Mouse (Mus musculus): ENCODE measurements at regions not wholly inside any gene's neighbourhood (a gene's known extent, or its start where the extent isn't known, plus 50 kb on each side); places are given as distances from the start of the nearest gene placed in this dataset.
A peak's percentile ranks its signal among the peaks of the same experiment; 100 is the strongest.

DNA sequence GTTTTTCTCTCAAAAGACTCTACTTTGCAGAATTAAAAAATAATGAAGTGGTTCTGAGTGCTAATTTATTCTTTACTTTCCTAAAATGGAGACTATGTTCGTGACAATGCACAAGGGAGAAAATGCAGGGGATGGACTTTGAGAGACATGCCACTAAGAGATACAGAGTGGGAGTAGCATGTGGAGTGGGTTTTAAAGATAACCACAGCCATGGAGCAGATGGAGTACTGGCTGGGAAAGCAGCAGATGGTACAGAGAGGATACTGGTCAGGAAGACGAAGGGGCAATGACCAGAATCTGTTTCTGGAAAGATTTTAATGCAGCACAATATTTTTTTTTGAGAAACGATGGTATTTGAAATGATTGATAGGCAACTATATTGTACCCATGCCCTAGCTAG, 416.7 kb downstream of the Chl1 start:
- Histone ChIP-seq H3K4me1 (no peaks in the 10 kb centered on the region), H3K4me2 (replicated peaks) (no peak overlapping the region), H3K9ac (no peak overlapping the region), H3K36me3 (no peaks in the 10 kb centered on the region), H3K27me3 (replicated peaks) (no peaks in the 10 kb centered on the region), H3K27ac (no peak overlapping the region), H3K4me3 (no peak overlapping the region), H3K9me3 (no peaks in the 10 kb centered on the region)
- WGBS, result 78% methylated on average over 3 of the region's 3 CpGs
- no peak for ATAC-seq (ENCODE audit: low FRiP score, low read depth)

DNA sequence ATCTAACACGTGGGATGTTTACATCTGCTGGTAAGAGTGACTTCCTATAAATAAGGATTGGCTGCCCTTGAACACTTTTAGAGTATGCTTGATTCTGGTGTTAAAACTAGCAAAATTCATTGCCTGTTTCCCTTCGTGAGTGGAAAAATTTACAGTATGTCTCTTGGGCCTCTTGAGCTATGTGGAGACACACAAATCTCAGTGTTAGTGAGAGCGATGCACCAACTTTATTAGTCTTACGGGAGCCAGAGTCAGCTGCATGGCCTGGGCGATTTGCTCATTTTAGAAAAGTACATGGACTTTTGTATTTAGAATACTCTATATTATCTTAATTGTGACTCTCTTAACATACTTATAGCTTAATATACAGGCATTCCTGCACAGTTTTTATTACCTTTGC, 430.0 kb downstream of the Chl1 start:
- no peak for ATAC-seq (ENCODE audit: low FRiP score, low read depth)
- WGBS, result 81% methylated on average over 5 of the region's 5 CpGs

DNA sequence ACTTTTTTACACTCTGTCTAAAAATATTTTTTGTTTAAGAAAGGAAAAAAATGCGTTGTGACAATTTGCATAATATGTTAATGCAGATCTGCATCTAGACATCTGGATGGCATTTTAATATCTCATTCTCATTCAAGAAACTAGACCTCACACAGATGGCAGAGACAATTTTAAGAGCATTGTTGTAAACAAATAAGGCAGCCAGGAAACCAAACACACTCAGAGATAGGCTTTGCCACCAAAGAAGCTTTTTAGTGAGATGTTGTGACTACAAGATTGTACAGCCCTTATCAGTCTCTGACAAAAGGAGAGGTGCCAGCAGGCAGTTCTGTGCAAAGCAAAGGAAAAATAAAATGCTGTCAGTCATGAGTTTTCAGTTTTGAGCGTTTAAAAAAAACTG, 434.0 kb downstream of the Chl1 start:
- Histone ChIP-seq H3K4me1 (no peaks in the 10 kb centered on the region), H3K27me3 (replicated peaks) (no peaks in the 10 kb centered on the region), H3K9me3 (no peaks in the 10 kb centered on the region), H3K4me3 (no peak overlapping the region), H3K27ac (no peak overlapping the region), H3K4me2 (replicated peaks) (no peak overlapping the region), H3K36me3 (no peaks in the 10 kb centered on the region), H3K9ac (no peak overlapping the region)
- WGBS, result 80% methylated on average over 2 of the region's 2 CpGs
- no peak for ATAC-seq (ENCODE audit: low FRiP score, low read depth)

More for the DNA sequence above, 430.0 kb downstream of the Chl1 start:
- Histone ChIP-seq H3K4me3 (no peak overlapping the region), H3K27ac (no peak overlapping the region), H3K27me3 (replicated peaks) (no peaks in the 10 kb centered on the region), H3K4me1 (no peaks in the 10 kb centered on the region), H3K9me3 (no peaks in the 10 kb centered on the region), H3K9ac (no peak overlapping the region), H3K4me2 (replicated peaks) (no peak overlapping the region), H3K36me3 (no peaks in the 10 kb centered on the region)

DNA sequence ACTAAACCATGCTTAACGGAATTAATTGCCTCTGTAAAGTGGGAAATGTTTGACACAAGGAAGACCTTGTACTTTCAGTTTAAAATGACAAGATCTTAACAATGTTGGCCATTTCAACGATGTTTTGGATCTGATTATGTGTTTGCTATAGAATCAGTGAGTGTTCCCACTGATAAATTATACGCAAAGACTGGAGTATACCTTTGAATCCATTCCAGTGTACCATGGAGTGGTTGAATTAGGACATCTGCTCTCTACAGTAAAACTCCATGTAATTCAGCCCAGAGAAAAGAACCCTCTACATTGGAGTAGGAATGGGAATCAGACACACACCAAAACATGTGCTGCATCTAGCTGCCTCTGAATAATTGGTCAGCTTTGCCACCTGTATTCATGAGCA, 437.1 kb downstream of the Chl1 start:
- Histone ChIP-seq H3K27ac (no peak overlapping the region), H3K27me3 (replicated peaks) (no peaks in the 10 kb centered on the region), H3K4me2 (replicated peaks) (no peak overlapping the region), H3K4me1 (no peaks in the 10 kb centered on the region), H3K4me3 (no peak overlapping the region), H3K9ac (no peak overlapping the region), H3K9me3 (no peaks in the 10 kb centered on the region), H3K36me3 (no peaks in the 10 kb centered on the region)
- ATAC-seq (ENCODE audit: low FRiP score, low read depth), result no peak
- 84% methylated on average over 3 of the region's 3 CpGs for WGBS

DNA sequence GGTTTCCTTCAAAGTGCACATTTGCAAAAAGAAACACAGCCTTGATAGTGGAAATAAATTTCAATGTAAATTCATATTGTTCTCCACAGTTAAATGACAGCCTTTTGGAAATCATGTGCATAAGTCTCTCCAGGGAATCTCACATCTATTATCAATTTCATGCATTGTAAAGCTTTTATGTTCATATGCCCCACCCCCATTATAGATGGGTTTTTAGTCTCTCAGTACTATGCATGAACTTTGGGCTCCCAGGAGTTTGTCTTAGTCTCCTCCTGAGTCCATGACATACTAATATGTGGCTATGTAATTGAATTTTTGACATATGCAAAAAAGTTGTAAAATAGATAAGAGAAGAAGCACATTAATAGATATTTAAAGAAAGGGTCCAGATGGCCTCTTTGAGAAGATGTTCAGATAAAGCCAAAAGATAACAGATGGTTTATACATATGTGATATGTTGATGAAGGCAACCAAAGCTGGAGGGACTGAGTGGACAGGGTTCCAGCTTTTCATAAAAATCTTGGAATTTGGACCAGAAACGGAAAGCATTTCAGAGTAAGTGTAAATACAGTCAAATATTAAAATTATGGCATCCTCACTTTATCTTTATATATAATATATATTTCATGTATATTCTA, 442.9 kb downstream of the Chl1 start:
- no peak overlapping the region for H3K9ac ChIP-seq
- WGBS, result 58% methylated on average over 1 of the region's 1 CpGs
- H3K36me3 ChIP-seq, result no peaks in the 10 kb centered on the region
- no peak overlapping the region for H3K27ac ChIP-seq
- H3K27me3 ChIP-seq (replicated peaks), result no peaks in the 10 kb centered on the region
- no peaks in the 10 kb centered on the region for H3K4me1 ChIP-seq
- H3K4me2 ChIP-seq (replicated peaks), result no peak overlapping the region
- no peaks in the 10 kb centered on the region for H3K9me3 ChIP-seq
- H3K4me3 ChIP-seq, result no peak overlapping the region
- peak; percentile 50; the same call in 1 of the 2 replicates for ATAC-seq (ENCODE audit: low FRiP score, low read depth)

DNA sequence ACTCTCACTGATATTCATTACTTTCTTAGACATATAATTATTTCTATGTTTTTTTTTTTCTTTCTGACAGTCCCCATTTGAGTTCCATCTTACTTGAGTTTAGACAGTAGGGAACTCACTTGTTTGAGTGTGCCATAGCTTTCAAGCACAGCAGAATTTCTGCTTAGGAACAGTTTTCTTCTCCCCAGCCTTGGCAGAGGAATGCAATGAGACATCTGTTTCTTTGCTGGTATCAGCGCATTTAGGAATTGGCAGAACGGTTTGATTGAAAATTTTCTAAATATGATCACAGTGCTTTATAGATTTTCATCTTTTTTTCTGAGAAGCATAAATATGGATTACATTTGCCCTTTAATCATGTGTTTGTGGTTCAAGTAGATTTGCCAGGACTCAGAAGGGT, 448.6 kb downstream of the Chl1 start:
- Histone ChIP-seq H3K27ac (no peak overlapping the region), H3K4me1 (no peaks in the 10 kb centered on the region), H3K27me3 (replicated peaks) (no peaks in the 10 kb centered on the region), H3K9me3 (no peaks in the 10 kb centered on the region), H3K9ac (no peak overlapping the region), H3K4me2 (replicated peaks) (no peak overlapping the region), H3K36me3 (no peaks in the 10 kb centered on the region), H3K4me3 (no peak overlapping the region)
- WGBS, result 96% methylated on average over 2 of the region's 2 CpGs
- ATAC-seq (ENCODE audit: low FRiP score, low read depth), result no peak

DNA sequence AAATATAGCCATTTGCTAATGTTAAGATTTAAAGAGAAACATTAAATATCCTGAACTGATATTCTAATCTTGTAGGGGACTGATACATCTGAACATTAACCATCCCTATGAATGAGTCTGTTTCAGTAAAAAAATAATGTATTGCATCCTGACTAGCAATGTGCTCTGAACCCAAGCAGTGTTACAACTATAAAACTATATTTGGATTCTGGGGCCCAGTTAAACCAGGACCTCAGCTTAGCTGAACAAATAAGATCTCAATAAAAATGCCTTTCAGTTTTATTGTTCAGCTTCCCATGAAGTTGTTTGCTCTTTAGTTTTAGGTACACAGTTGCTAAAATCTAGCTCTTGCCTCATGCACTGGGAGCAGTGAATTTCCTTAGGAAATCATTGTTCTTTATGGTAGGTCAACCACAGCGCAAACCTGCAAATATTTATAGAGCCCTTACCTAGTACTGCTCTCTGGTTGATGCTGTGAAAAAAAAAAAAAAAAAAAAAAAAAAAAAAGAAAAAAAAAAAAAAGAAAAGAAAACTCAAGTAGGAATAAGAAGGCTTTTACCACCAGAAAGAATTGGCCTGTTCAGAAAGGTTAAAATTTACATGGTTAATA, 457.5 kb downstream of the Chl1 start:
- Histone ChIP-seq H3K9ac (no peak overlapping the region), H3K4me2 (replicated peaks) (no peak overlapping the region), H3K36me3 (no peaks in the 10 kb centered on the region), H3K27me3 (replicated peaks) (no peaks in the 10 kb centered on the region), H3K4me3 (no peak overlapping the region), H3K27ac (no peak overlapping the region), H3K9me3 (no peaks in the 10 kb centered on the region), H3K4me1 (no peaks in the 10 kb centered on the region)
- 95% methylated on average over 1 of the region's 1 CpGs for WGBS
- no peak for ATAC-seq (ENCODE audit: low FRiP score, low read depth)

DNA sequence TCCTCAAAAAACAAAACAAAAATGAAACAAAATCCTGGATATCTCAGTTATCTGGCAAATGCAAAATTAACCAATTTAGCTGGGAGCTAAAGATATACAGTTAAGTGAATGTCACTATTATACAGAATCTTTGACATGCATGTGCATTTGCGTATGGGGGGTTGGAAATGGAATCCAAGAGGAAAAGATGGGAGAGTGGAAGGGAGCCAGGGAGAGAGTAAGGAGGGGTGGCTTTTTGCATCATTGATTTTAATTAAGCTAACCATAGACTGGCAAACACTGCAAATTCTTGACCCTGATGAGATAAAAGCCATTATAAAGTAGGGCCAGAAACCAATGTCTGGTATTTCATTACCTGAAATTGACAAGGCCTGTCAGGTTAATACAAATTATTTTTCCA, 488.8 kb downstream of the Chl1 start:
- H3K9ac ChIP-seq, result no peak overlapping the region

DNA sequence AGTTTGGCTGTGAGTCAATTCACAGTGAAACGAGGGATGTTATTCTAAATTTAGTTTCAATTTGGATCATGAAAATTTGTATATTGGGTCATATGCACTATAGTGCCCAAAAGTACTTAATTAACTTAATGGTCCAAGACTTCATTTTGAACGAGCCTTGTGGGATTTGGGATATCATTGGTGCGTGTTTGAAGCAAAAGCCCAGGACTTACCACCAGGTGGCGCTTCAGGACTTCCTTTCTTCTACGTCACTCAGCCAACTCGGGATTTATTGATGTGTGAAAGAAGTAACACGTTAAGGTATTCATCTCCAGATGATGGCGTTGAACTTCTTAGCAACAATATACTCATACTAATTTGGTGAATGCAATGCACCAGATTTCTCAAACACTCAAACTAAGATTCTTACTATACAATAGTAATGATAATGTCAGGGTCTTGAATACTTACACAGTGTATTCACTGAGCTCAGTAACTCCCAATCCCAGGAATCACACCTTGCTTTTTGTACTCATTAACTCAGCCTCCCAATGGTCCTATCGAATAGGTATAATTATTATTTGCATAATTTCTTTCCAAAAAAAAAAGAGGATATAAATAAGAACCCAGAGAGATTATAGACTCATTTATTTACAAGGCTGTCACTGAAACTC, 464.0 kb upstream of the Cntn6 start:
- Histone ChIP-seq H3K27me3 (replicated peaks) (no peaks in the 10 kb centered on the region), H3K4me1 (no peaks in the 10 kb centered on the region), H3K9ac (no peak overlapping the region), H3K4me2 (replicated peaks) (0 out of 2 replicates have a peak overlapping the region, but pooled peaks have one; percentile 12), H3K9me3 (no peaks in the 10 kb centered on the region), H3K4me3 (no peak overlapping the region), H3K36me3 (no peaks in the 10 kb centered on the region), H3K27ac (no peak overlapping the region)
- peak; percentile 68 for ATAC-seq (ENCODE audit: low FRiP score, low read depth)
- 10% methylated on average over 9 of the region's 9 CpGs for WGBS

More for the DNA sequence above, 488.8 kb downstream of the Chl1 start:
- H3K9me3 ChIP-seq, result no peaks in the 10 kb centered on the region
- H3K4me1 ChIP-seq, result no peaks in the 10 kb centered on the region
- no peak overlapping the region for H3K4me2 ChIP-seq (replicated peaks)
- ATAC-seq (ENCODE audit: low FRiP score, low read depth), result no peak
- 82% methylated on average over 1 of the region's 1 CpGs for WGBS
- H3K36me3 ChIP-seq, result no peaks in the 10 kb centered on the region
- no peaks in the 10 kb centered on the region for H3K27me3 ChIP-seq (replicated peaks)
- H3K4me3 ChIP-seq, result no peak overlapping the region
- H3K27ac ChIP-seq, result no peak overlapping the region

DNA sequence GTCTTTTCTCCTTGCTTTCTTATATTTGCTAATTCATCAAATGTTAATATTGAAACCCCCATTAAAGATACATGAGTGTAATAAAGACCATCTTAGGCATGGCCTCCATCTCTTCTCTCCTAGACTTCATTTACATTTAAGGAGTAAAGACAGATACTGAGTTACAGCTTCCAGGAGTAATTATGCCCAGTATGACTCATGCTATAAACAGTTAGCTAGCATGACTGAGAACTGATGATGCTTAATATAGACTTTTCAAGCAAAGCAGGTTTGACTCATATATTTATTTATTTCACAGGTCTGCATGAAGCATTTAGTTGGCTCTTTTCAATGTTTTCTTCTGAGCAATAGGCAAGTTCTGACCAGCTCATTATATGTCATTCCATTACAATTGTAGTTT, 453.7 kb upstream of the Cntn6 start:
- H3K4me2 ChIP-seq (replicated peaks), result no peak overlapping the region
- H3K9ac ChIP-seq, result no peak overlapping the region
- H3K27ac ChIP-seq, result no peak overlapping the region
- ATAC-seq (ENCODE audit: low FRiP score, low read depth), result no peak
- H3K9me3 ChIP-seq, result no peaks in the 10 kb centered on the region
- no peaks in the 10 kb centered on the region for H3K4me1 ChIP-seq
- H3K27me3 ChIP-seq (replicated peaks), result no peaks in the 10 kb centered on the region
- no peaks in the 10 kb centered on the region for H3K36me3 ChIP-seq
- no peak overlapping the region for H3K4me3 ChIP-seq

DNA sequence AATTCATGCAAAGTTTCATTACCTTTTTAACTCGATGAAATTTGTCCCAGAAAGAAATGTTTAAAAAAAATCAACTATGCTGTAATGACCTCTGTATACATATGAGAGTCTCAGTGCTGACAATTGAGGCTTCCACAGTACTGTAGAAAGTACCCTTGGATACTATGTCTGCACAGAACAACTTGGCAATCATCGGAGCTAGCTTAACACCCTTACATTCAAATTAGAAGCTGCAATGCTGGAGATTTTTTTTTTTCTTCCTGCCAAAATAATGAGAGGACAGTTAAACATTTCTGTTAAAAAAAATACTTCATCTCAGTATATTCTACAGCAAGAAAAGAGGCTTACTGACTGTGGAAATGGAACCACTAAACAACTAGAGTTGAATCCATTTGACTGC, 452.1 kb upstream of the Cntn6 start:
- Histone ChIP-seq H3K9me3 (no peaks in the 10 kb centered on the region), H3K27ac (no peak overlapping the region), H3K4me3 (no peak overlapping the region), H3K36me3 (no peaks in the 10 kb centered on the region), H3K4me1 (no peaks in the 10 kb centered on the region), H3K27me3 (replicated peaks) (no peaks in the 10 kb centered on the region), H3K4me2 (replicated peaks) (no peak overlapping the region), H3K9ac (no peak overlapping the region)
- 90% methylated on average over 2 of the region's 2 CpGs for WGBS
- ATAC-seq (ENCODE audit: low FRiP score, low read depth), result no peak

DNA sequence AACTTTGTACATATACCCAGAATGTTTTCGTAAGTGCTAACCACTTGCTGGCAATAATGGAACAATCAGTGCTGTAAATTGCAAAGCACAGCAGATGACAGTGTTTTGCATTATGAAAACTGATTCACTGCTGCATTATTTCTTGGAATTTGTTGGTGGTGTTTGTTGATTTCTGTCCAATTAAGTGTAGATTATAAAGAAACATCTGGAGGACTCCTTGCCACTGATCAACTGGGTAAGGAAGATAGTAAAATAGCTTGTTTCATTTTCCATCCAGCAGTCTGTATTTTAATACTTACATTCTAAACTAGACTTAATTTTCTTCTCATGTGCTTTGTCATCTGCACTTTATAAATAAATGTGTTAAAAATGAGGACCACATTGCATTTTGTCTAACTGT, 436.6 kb upstream of the Cntn6 start:
- ATAC-seq (ENCODE audit: low FRiP score, low read depth), result no peak
- Histone ChIP-seq H3K36me3 (no peaks in the 10 kb centered on the region), H3K4me1 (no peaks in the 10 kb centered on the region), H3K27me3 (replicated peaks) (no peaks in the 10 kb centered on the region), H3K9ac (no peak overlapping the region), H3K4me3 (no peak overlapping the region), H3K27ac (no peak overlapping the region), H3K9me3 (no peaks in the 10 kb centered on the region), H3K4me2 (replicated peaks) (no peak overlapping the region)
- WGBS, result 97% methylated on average over 1 of the region's 1 CpGs
